Comparison of ENCODE assay signal across 7 mouse cellular contexts in genomic region chr10:80796307-80796848, GRCm38 (mm10). TPM values are rescaled to one million over a fixed set of nuclear protein-coding genes. Genes with fewer than 3 reads are reported as not detected.
DNase-seq lines count a peak whose midpoint lies in the region; ATAC-seq and TF ChIP-seq lines count a peak whose summit lies in the region.

No protein-coding gene starts in this region.

- H3K9me3 ChIP-seq in forebrain, embryonic 10.5 days, result no peaks in the 10 kb centered on the region
- no peaks in the 10 kb centered on the region for H3K9me3 ChIP-seq in intestine, postnatal 0 days (ENCODE audit: control insufficient read depth)
- H3K9me3 ChIP-seq in neural tube, embryonic 14.5 days (ENCODE audit: control insufficient read depth, low read length), result no peaks in the 10 kb centered on the region

- H3K36me3 ChIP-seq in forebrain, embryonic 10.5 days (replicated peaks), result peaks cover 72% of the 10 kb centered on the region
- H3K36me3 ChIP-seq in intestine, postnatal 0 days (ENCODE audit: control insufficient read depth, insufficient read depth), result peaks cover 45% of the 10 kb centered on the region
- H3K36me3 ChIP-seq in neural tube, embryonic 14.5 days (ENCODE audit: control insufficient read depth, insufficient read depth, low read length), result peaks cover 46% of the 10 kb centered on the region

- no peak for TF ChIP-seq CTCF in layer of hippocampus, adult 2 months (conservative IDR thresholded peaks at IDR 0.05)
- no peak for TF ChIP-seq CTCF in intestine, postnatal 0 days (IDR thresholded peaks at IDR 0.05; ENCODE audit: low read depth)

- no peak for DNase-seq in layer of hippocampus, adult 2 months (ENCODE audit: low spot score in 2 of 2)
- no peak for DNase-seq in layer of hippocampus, postnatal 25 days (ENCODE audit: extremely low spot score in 1 of 2, low spot score in 1 of 2)
- no peak for DNase-seq in forebrain, embryonic 10.5 days (ENCODE audit: extremely low spot score, low spot score)
- no peak for DNase-seq in adipocyte (ENCODE audit: low spot score)
- DNase-seq in spleen, postnatal 4 days (ENCODE audit: low spot score in 2 of 2), result no peak

- H3K4me3 ChIP-seq in layer of hippocampus, adult 2 months, result peak overlapping the region; percentile 93; the same call in 1 of the 2 replicates
- H3K4me3 ChIP-seq in forebrain, embryonic 10.5 days, result peak overlapping the region; percentile 93
- H3K4me3 ChIP-seq in intestine, postnatal 0 days (ENCODE audit: low read depth, low read length), result no peak overlapping the region
- no peak overlapping the region; the same call in 1 of the 2 replicates for H3K4me3 ChIP-seq in neural tube, embryonic 14.5 days (ENCODE audit: low read depth, low read length)

- 0 out of 2 replicates have a peak overlapping the region, but pooled peaks have one; percentile 97 for H3K9ac ChIP-seq in intestine, postnatal 0 days (ENCODE audit: low read depth, low read length)
- 0 out of 2 replicates have a peak overlapping the region, but pooled peaks have one; percentile 95 for H3K9ac ChIP-seq in neural tube, embryonic 14.5 days (replicated peaks; ENCODE audit: low read depth, low read length)

- ATAC-seq in intestine, postnatal 0 days, result no peak
- ATAC-seq in neural tube, embryonic 14.5 days (ENCODE audit: low read depth), result no peak

- H3K27ac ChIP-seq in layer of hippocampus, adult 2 months, result peak overlapping the region; percentile 99
- no peak overlapping the region for H3K27ac ChIP-seq in forebrain, embryonic 10.5 days
- no peak overlapping the region for H3K27ac ChIP-seq in intestine, postnatal 0 days (ENCODE audit: low read depth, low read length)
- H3K27ac ChIP-seq in neural tube, embryonic 14.5 days (ENCODE audit: low read depth, low read length), result no peak overlapping the region

- H3K27me3 ChIP-seq in forebrain, embryonic 10.5 days (ENCODE audit: poor library complexity, severe bottlenecking), result no peaks in the 10 kb centered on the region
- no peaks in the 10 kb centered on the region for H3K27me3 ChIP-seq in intestine, postnatal 0 days (replicated peaks; ENCODE audit: control insufficient read depth, insufficient read depth, low read length)
- H3K27me3 ChIP-seq in neural tube, embryonic 14.5 days (ENCODE audit: control insufficient read depth, insufficient read depth, low read length), result no peaks in the 10 kb centered on the region

- H3K4me2 ChIP-seq in intestine, postnatal 0 days (replicated peaks; ENCODE audit: low read depth), result no peak overlapping the region
- peak overlapping the region; percentile 75 for H3K4me2 ChIP-seq in neural tube, embryonic 14.5 days (ENCODE audit: low read depth, low read length)

- WGBS in forebrain, embryonic 10.5 days, result 88% methylated on average over 9 of the region's 9 CpGs
- WGBS in intestine, postnatal 0 days, result 86% methylated on average over 9 of the region's 9 CpGs
- WGBS in neural tube, embryonic 14.5 days, result 83% methylated on average over 9 of the region's 9 CpGs

- H3K4me1 ChIP-seq in forebrain, embryonic 10.5 days, result peaks cover 47% of the 10 kb centered on the region
- H3K4me1 ChIP-seq in intestine, postnatal 0 days (replicated peaks; ENCODE audit: control insufficient read depth, insufficient read depth, low read length), result no peaks in the 10 kb centered on the region
- H3K4me1 ChIP-seq in neural tube, embryonic 14.5 days (ENCODE audit: control insufficient read depth, insufficient read depth, low read length), result peaks cover 24% of the 10 kb centered on the region

RNA-seq across cellular contexts. Expression of gene Sf3a2, which starts 1.6 kb away (rescaled TPM):
- 10 to 100 TPM; 51.7 to 55.1 TPM for total RNA-seq in layer of hippocampus, adult 2 months (2021)
- 10 to 100 TPM; 46.2 to 52.0 TPM for total RNA-seq in layer of hippocampus, postnatal 25 days (2021)
- 110 and 118 TPM in 2 replicates for polyA plus RNA-seq in forebrain, embryonic 10.5 days (2016; fragmentation: Nextera tagmentation; extraction: Ambion mirVana)
- polyA plus RNA-seq in intestine, postnatal 0 days (2015; fragmentation: Nextera tagmentation; extraction: Ambion mirVana), result 35.5 and 39.0 TPM in 2 replicates
- 63.3 and 66.8 TPM in 2 replicates for polyA plus RNA-seq in neural tube, embryonic 14.5 days (2014; fragmentation: Nextera tagmentation; extraction: Ambion mirVana)

RNA-seq across cellular contexts. Expression of gene Plekhj1, which starts 2.0 kb away (rescaled TPM):
- 10 to 100 TPM; 68.4 to 76.3 TPM for total RNA-seq in layer of hippocampus, adult 2 months (2021)
- 10 to 100 TPM; 63.6 to 71.6 TPM for total RNA-seq in layer of hippocampus, postnatal 25 days (2021)
- polyA plus RNA-seq in forebrain, embryonic 10.5 days (2016; fragmentation: Nextera tagmentation; extraction: Ambion mirVana), result 196 and 197 TPM in 2 replicates
- 60.9 and 61.8 TPM in 2 replicates for polyA plus RNA-seq in intestine, postnatal 0 days (2015; fragmentation: Nextera tagmentation; extraction: Ambion mirVana)
- polyA plus RNA-seq in neural tube, embryonic 14.5 days (2014; fragmentation: Nextera tagmentation; extraction: Ambion mirVana), result 126 and 127 TPM in 2 replicates

RNA-seq across cellular contexts. Expression of gene Amh, which starts 8.7 kb away (rescaled TPM):
- total RNA-seq in layer of hippocampus, adult 2 months (2021), result 1 to 10 TPM; 2.7 to 5.3 TPM
- 1 to 10 TPM; 2.3 to 3.2 TPM for total RNA-seq in layer of hippocampus, postnatal 25 days (2021)
- 0.09 TPM in 2 replicates for polyA plus RNA-seq in forebrain, embryonic 10.5 days (2016; fragmentation: Nextera tagmentation; extraction: Ambion mirVana)
- polyA plus RNA-seq in intestine, postnatal 0 days (2015; fragmentation: Nextera tagmentation; extraction: Ambion mirVana), result not detected in 2 replicates
- polyA plus RNA-seq in neural tube, embryonic 14.5 days (2014; fragmentation: Nextera tagmentation; extraction: Ambion mirVana), result 0.15 and 0.16 TPM in 2 replicates

RNA-seq across cellular contexts. Expression of gene Jsrp1, which starts 16.9 kb away (rescaled TPM):
- total RNA-seq in layer of hippocampus, adult 2 months (2021), result 1 to 10 TPM; 1.9 to 2.5 TPM
- 1 to 10 TPM; 2.5 to 3.5 TPM for total RNA-seq in layer of hippocampus, postnatal 25 days (2021)
- polyA plus RNA-seq in forebrain, embryonic 10.5 days (2016; fragmentation: Nextera tagmentation; extraction: Ambion mirVana), result 0.40 and 0.65 TPM in 2 replicates
- polyA plus RNA-seq in intestine, postnatal 0 days (2015; fragmentation: Nextera tagmentation; extraction: Ambion mirVana), result 0.35 and 0.42 TPM in 2 replicates
- polyA plus RNA-seq in neural tube, embryonic 14.5 days (2014; fragmentation: Nextera tagmentation; extraction: Ambion mirVana), result 0.74 and 0.86 TPM in 2 replicates

RNA-seq across cellular contexts. Expression of gene Oaz1, which starts 30.1 kb away (rescaled TPM):
- 100 to 1,000 TPM; 478 to 493 TPM for total RNA-seq in layer of hippocampus, adult 2 months (2021)
- total RNA-seq in layer of hippocampus, postnatal 25 days (2021), result 100 to 1,000 TPM; 491 to 550 TPM
- 2,273 and 2,281 TPM in 2 replicates for polyA plus RNA-seq in forebrain, embryonic 10.5 days (2016; fragmentation: Nextera tagmentation; extraction: Ambion mirVana)
- 1,008 and 1,019 TPM in 2 replicates for polyA plus RNA-seq in intestine, postnatal 0 days (2015; fragmentation: Nextera tagmentation; extraction: Ambion mirVana)
- polyA plus RNA-seq in neural tube, embryonic 14.5 days (2014; fragmentation: Nextera tagmentation; extraction: Ambion mirVana), result 1,177 and 1,236 TPM in 2 replicates

Comparison
In these comparisons a context has a peak if more than half of its experiments do, and no peak if none do; other contexts are left out.
1. H3K4me3 ChIP-seq: peak in layer of hippocampus, adult 2 months (single experiment) and forebrain, embryonic 10.5 days (single experiment); none in intestine, postnatal 0 days (single experiment) and neural tube, embryonic 14.5 days (single experiment).